Mouse (Mus musculus) cerebellum, adult 2 months (tissue): ENCODE measurements at regions not wholly inside any gene's neighbourhood (a gene's known extent, or its start where the extent isn't known, plus 50 kb on each side); places are given as distances from the start of the nearest gene placed in this dataset.

ENCODE experiments used
- CTCF ChIP-seq: fragments of 200-500 bp; IDR thresholded peaks from 2 replicates; pipeline ENCODE4 v1.5.1; 2011; ENCODE audit warnings: low read depth, mild to moderate bottlenecking, control low read depth, low read length, moderate library complexity, borderline replicate concordance; ENCODE audit not compliant: insufficient read depth
- POLR2A ChIP-seq: fragments of 200-500 bp; IDR thresholded peaks from 2 replicates; pipeline ENCODE4 v1.6.1; 2011; ENCODE audit warnings: low read length, control low read depth, borderline replicate concordance; ENCODE audit not compliant: insufficient read depth

GRCm38 (mm10) chr14:80722766-80723531, 739.1 kb downstream of the Olfm4 start:
- no peak for TF ChIP-seq POLR2A
- no peak for TF ChIP-seq CTCF
